Mouse (Mus musculus) MEL (cell line): ENCODE measurements around the gene Riox1.

Experiments used
- CTCF ChIP-seq, 3 experiments: IDR thresholded peaks in 2 of 3; conservative IDR thresholded peaks in 1 of 3; 2 replicates each; pipeline ENCODE4 v1.5.1; 2011 to 2012; ENCODE audit warnings: low read length in 3 of 3, low read depth in 2 of 3, mild to moderate bottlenecking in 2 of 3, improper control_type of control experiment in 1 of 3, inconsistent platforms in 1 of 3, mixed read lengths in 1 of 3, moderate library complexity in 1 of 3; ENCODE audit not compliant: control insufficient read depth in 1 of 3, insufficient read depth in 1 of 3, poor library complexity in 1 of 3, severe bottlenecking in 1 of 3
- EP300 ChIP-seq, 2 experiments: IDR thresholded peaks; 2 replicates each; pipeline ENCODE4 v1.6.1; 2011; ENCODE audit warnings: improper control_type of control experiment in 2 of 2, low read length in 2 of 2, low read depth in 1 of 2, mild to moderate bottlenecking in 1 of 2
- NRF1 ChIP-seq: IDR thresholded peaks from 2 replicates; pipeline ENCODE4 v1.6.1; 2014; ENCODE audit warnings: low read depth, mild to moderate bottlenecking, inconsistent platforms, low read length, improper control_type of control experiment, moderate library complexity; ENCODE audit not compliant: poor library complexity, insufficient read depth, severe bottlenecking
- POLR2A ChIP-seq, 2 experiments: IDR thresholded peaks; 2 replicates each; pipeline ENCODE4 v1.6.1; 2011 to 2012; ENCODE audit warnings: low read length in 2 of 2, mild to moderate bottlenecking in 2 of 2, control low read depth in 1 of 2, improper control_type of control experiment in 1 of 2, low read depth in 1 of 2, moderate library complexity in 1 of 2; ENCODE audit not compliant: control insufficient read depth in 1 of 2, insufficient read depth in 1 of 2, poor library complexity in 1 of 2
- TBP ChIP-seq: IDR thresholded peaks from 2 replicates; pipeline ENCODE4 v1.8.0; 2011; ENCODE audit warnings: low read depth, low read length, improper control_type of control experiment

DNA sequence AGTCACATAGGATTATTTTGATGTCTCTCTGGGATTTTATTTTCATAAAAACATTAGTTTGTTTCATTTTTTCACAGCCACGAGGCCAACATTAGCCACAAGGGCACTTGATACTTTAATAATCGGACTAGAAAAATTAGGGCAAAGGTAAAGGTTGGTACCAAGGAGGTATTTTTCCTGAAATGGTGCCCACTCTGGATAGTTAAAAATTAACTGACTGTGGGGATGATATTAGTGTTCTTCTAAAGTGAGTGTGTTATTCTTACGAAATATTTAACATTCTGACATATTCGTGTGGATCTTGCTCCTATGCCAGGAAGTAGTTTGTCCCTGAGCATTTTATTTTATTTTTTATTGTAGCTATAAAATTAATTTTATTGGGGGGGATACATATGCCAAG, 31.2 kb downstream of the Riox1 start:
- TF ChIP-seq POLR2A (IDR thresholded peaks at IDR 0.05; ENCODE audit: control insufficient read depth in 1 of 2, insufficient read depth in 1 of 2, low read depth in 1 of 2, low read length in 2 of 2, poor library complexity in 1 of 2) (no peak), TBP (no peak), EP300 (IDR thresholded peaks at IDR 0.05; ENCODE audit: low read depth in 1 of 2, low read length in 2 of 2) (no peak), CTCF (IDR thresholded peaks at IDR 0.05 in 2 of 3, conservative IDR thresholded peaks at IDR 0.05 in 1 of 3; ENCODE audit: control insufficient read depth in 1 of 3, insufficient read depth in 1 of 3, low read depth in 2 of 3, low read length in 3 of 3, poor library complexity in 1 of 3, severe bottlenecking in 1 of 3) (no peak), NRF1 (no peak)
